8 mouse cellular contexts compared by ENCODE assay signal in the genomic region with DNA sequence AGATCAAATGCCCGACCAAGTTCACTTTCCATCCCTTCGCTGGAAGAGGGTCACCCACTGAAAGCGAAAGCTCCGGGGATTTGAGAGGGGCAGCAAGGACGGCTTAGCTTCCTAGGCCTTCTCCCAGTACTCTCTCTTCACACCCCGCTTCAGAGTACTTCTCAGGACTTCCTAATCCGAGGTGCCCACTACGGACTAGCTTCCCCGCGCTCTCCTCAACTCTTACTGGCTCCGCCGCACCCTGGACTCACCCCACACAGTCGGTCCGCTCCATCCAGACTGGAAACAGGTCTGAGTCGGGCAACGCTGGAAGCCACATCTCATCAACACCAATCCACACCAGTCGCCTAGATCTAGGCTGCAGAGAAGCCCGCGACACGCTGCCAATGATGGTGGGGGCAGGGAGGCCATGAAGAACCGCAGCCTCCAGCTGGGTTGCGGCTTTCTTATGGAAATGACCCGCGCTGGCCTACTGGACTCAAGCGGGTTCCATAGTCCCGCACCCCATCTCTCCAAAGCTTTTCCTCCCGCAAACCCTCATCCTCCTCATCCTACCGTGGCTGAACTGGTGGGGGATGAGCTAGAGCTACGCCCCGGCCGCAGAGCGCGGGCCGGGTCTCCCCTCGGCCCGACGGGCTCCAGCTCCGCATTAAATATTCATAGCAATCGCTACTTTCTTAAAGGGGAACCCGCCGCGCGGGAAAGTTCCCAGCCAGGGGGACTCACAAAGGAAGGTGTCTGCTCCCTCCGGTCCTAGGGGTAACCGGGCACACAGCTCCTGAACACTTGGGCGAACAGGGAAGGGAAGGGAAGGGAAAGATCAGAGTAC. TPM values are rescaled to one million over a fixed set of nuclear protein-coding genes. Genes with fewer than 3 reads are reported as not detected.
DNase-seq lines count a peak whose midpoint lies in the region; ATAC-seq and TF ChIP-seq lines count a peak whose summit lies in the region.

No protein-coding gene starts in this region.

- H3K4me1 ChIP-seq in cerebellum, adult 2 months (ENCODE audit: control insufficient read depth, insufficient read depth, low read length): no peaks in the 10 kb centered on the region; the same call in 1 of the 2 replicates
- H3K4me1 ChIP-seq in hindbrain, embryonic 12.5 days: peaks cover 51% of the 10 kb centered on the region
- H3K4me1 ChIP-seq in limb, embryonic 14.5 days (ENCODE audit: control insufficient read depth, insufficient read depth, low read length): peaks cover 8% of the 10 kb centered on the region
- peaks cover 12% of the 10 kb centered on the region for H3K4me1 ChIP-seq in stomach, embryonic 15.5 days

- DNase-seq in cerebellum, adult 2 months: peak; percentile 32 to 43
- DNase-seq in cerebellum, postnatal 4 days (ENCODE audit: low spot score in 2 of 2): no peak
- DNase-seq in right cerebral cortex, postnatal 14 days: peak; percentile 54
- DNase-seq in right cerebral cortex, adult 2 months (ENCODE audit: low spot score in 2 of 2): no peak
- no peak for DNase-seq in limb, embryonic 14.5 days (ENCODE audit: low spot score)
- DNase-seq in ovary, adult 18-20 months (ENCODE audit: low spot score): no peak

- no peak for TF ChIP-seq CTCF in cerebellum, adult 2 months (IDR thresholded peaks at IDR 0.05; ENCODE audit: borderline replicate concordance, insufficient read depth, low read depth, low read length)

- H3K4me2 ChIP-seq in hindbrain, embryonic 12.5 days (replicated peaks): peak overlapping the region; percentile 62
- peak overlapping the region; percentile 67 for H3K4me2 ChIP-seq in limb, embryonic 14.5 days (replicated peaks; ENCODE audit: low read depth, low read length, severe bottlenecking)
- H3K4me2 ChIP-seq in stomach, embryonic 15.5 days: peak overlapping the region; percentile 75

- H3K9ac ChIP-seq in hindbrain, embryonic 12.5 days: peak overlapping the region; percentile 71
- 0 out of 2 replicates have a peak overlapping the region, but pooled peaks have one; percentile 28 for H3K9ac ChIP-seq in limb, embryonic 14.5 days (ENCODE audit: low read depth, low read length, severe bottlenecking)
- H3K9ac ChIP-seq in stomach, embryonic 15.5 days: no peak overlapping the region

- TF ChIP-seq POLR2A in cerebellum, adult 2 months (IDR thresholded peaks at IDR 0.05; ENCODE audit: borderline replicate concordance, insufficient read depth, low read length): no peak
- TF ChIP-seq POLR2A in limb, embryonic 14.5 days (IDR thresholded peaks at IDR 0.05; ENCODE audit: borderline replicate concordance, extremely low read depth, insufficient read depth, insufficient read length): no peak

- peaks cover 3% of the 10 kb centered on the region; the same call in 1 of the 2 replicates for H3K27me3 ChIP-seq in cerebellum, adult 2 months (ENCODE audit: control insufficient read depth, insufficient read depth, low read length)
- peaks cover 23% of the 10 kb centered on the region for H3K27me3 ChIP-seq in hindbrain, embryonic 12.5 days
- H3K27me3 ChIP-seq in limb, embryonic 14.5 days (ENCODE audit: control insufficient read depth, insufficient read depth, low read length): peaks cover 75% of the 10 kb centered on the region
- peaks cover 72% of the 10 kb centered on the region for H3K27me3 ChIP-seq in stomach, embryonic 15.5 days (replicated peaks)

- no peaks in the 10 kb centered on the region for H3K36me3 ChIP-seq in hindbrain, embryonic 12.5 days
- no peaks in the 10 kb centered on the region for H3K36me3 ChIP-seq in limb, embryonic 14.5 days (ENCODE audit: control insufficient read depth, insufficient read depth, low read length)
- H3K36me3 ChIP-seq in stomach, embryonic 15.5 days: no peaks in the 10 kb centered on the region

- H3K9me3 ChIP-seq in hindbrain, embryonic 12.5 days (replicated peaks): no peaks in the 10 kb centered on the region
- H3K9me3 ChIP-seq in limb, embryonic 14.5 days (ENCODE audit: control insufficient read depth, low read length): no peaks in the 10 kb centered on the region
- H3K9me3 ChIP-seq in stomach, embryonic 15.5 days: no peaks in the 10 kb centered on the region

- WGBS in cerebellum, adult 2 months: 4% methylated on average over 46 of the region's 46 CpGs
- WGBS in hindbrain, embryonic 12.5 days: under 1% methylated on average over 46 of the region's 46 CpGs
- 2% methylated on average over 45 of the region's 46 CpGs for WGBS in limb, embryonic 14.5 days
- WGBS in stomach, embryonic 15.5 days: under 1% methylated on average over 46 of the region's 46 CpGs

- ATAC-seq in hindbrain, embryonic 12.5 days (ENCODE audit: low FRiP score): peak; percentile 57
- ATAC-seq in limb, embryonic 14.5 days (ENCODE audit: low FRiP score, low read depth): no peak
- no peak for ATAC-seq in stomach, embryonic 15.5 days (ENCODE audit: insufficient read depth, low FRiP score, low read depth)

- H3K27ac ChIP-seq in cerebellum, adult 2 months (ENCODE audit: insufficient read depth, low read length): peak overlapping the region; percentile 65; the same call in 1 of the 2 replicates
- peak overlapping the region; percentile 90 for H3K27ac ChIP-seq in hindbrain, embryonic 12.5 days
- no peak overlapping the region for H3K27ac ChIP-seq in limb, embryonic 14.5 days (replicated peaks; ENCODE audit: low read depth, low read length)
- H3K27ac ChIP-seq in stomach, embryonic 15.5 days: no peak overlapping the region

- H3K4me3 ChIP-seq in cerebellum, adult 2 months (replicated peaks; ENCODE audit: insufficient read depth, low read depth, low read length): peak overlapping the region; percentile 64
- H3K4me3 ChIP-seq in hindbrain, embryonic 12.5 days: peak overlapping the region; percentile 59
- H3K4me3 ChIP-seq in limb, embryonic 14.5 days (replicated peaks; ENCODE audit: low read length): peak overlapping the region; percentile 36
- H3K4me3 ChIP-seq in stomach, embryonic 15.5 days (replicated peaks): peak overlapping the region; percentile 32

RNA-seq across cellular contexts. Expression of gene Pou3f3, which starts 17.8 kb away (rescaled TPM):
- 14.1 and 15.9 TPM in 2 replicates for polyA plus RNA-seq in cerebellum, adult 2 months (2012; rRNA removed)
- 28.8 and 29.2 TPM in 2 replicates for polyA plus RNA-seq in hindbrain, embryonic 12.5 days (2016; fragmentation: Nextera tagmentation; extraction: Ambion mirVana)
- 3.2 and 4.0 TPM in 2 replicates for polyA plus RNA-seq in limb, embryonic 14.5 days (2012; rRNA removed)
- 0.77 and 0.90 TPM in 2 replicates for polyA plus RNA-seq in limb, embryonic 14.5 days (2014; fragmentation: Nextera tagmentation; extraction: Ambion mirVana)
- 0.04 and 0.10 TPM in 2 replicates for polyA plus RNA-seq in stomach, embryonic 15.5 days (2015; fragmentation: Nextera tagmentation; extraction: Ambion mirVana)

Comparison
In these comparisons a context has a peak if more than half of its experiments do, and no peak if none do; other contexts are left out.
1. DNase-seq: peak in cerebellum, adult 2 months (2 of 2) and right cerebral cortex, postnatal 14 days (single experiment); none in cerebellum, postnatal 4 days (0 of 2), right cerebral cortex, adult 2 months (0 of 2), limb, embryonic 14.5 days (single experiment) and ovary, adult 18-20 months (single experiment).
2. H3K27ac ChIP-seq: peak in cerebellum, adult 2 months (single experiment) and hindbrain, embryonic 12.5 days (single experiment); none in limb, embryonic 14.5 days (single experiment) and stomach, embryonic 15.5 days (single experiment).
3. Peak in every context shown above with its lines, with median percentiles within 50 percentile points of each other: H3K4me3 ChIP-seq and H3K4me2 ChIP-seq.